Mouse (Mus musculus) MEL (cell line): ENCODE measurements at regions not wholly inside any gene's neighbourhood (a gene's known extent, or its start where the extent isn't known, plus 50 kb on each side); places are given as distances from the start of the nearest gene placed in this dataset.

Source experiments
- BHLHE40 ChIP-seq: IDR thresholded peaks from 2 replicates; pipeline ENCODE4 v1.6.1; 2012; ENCODE audit warnings: low read depth, mild to moderate bottlenecking, inconsistent platforms, low read length, improper control_type of control experiment, borderline replicate concordance
- CHD2 ChIP-seq: IDR thresholded peaks from 2 replicates; pipeline ENCODE4 v1.6.1; 2011; ENCODE audit warnings: low read length, improper control_type of control experiment
- CTCF ChIP-seq, 3 experiments: IDR thresholded peaks in 2 of 3; conservative IDR thresholded peaks in 1 of 3; 2 replicates each; pipeline ENCODE4 v1.5.1; 2011 to 2012; ENCODE audit warnings: low read length in 3 of 3, low read depth in 2 of 3, mild to moderate bottlenecking in 2 of 3, improper control_type of control experiment in 1 of 3, inconsistent platforms in 1 of 3, mixed read lengths in 1 of 3, moderate library complexity in 1 of 3; ENCODE audit not compliant: control insufficient read depth in 1 of 3, insufficient read depth in 1 of 3, poor library complexity in 1 of 3, severe bottlenecking in 1 of 3
- EP300 ChIP-seq, 2 experiments: IDR thresholded peaks; 2 replicates each; pipeline ENCODE4 v1.6.1; 2011; ENCODE audit warnings: improper control_type of control experiment in 2 of 2, low read length in 2 of 2, low read depth in 1 of 2, mild to moderate bottlenecking in 1 of 2
- KAT2A ChIP-seq: conservative IDR thresholded peaks from 2 replicates; pipeline ENCODE4 v1.6.1; 2012; ENCODE audit warnings: low read depth, low read length, improper control_type of control experiment, inconsistent platforms
- MAX ChIP-seq: IDR thresholded peaks from 2 replicates; pipeline ENCODE4 v1.6.1; 2011; ENCODE audit warnings: low read length, improper control_type of control experiment
- POLR2A ChIP-seq, 2 experiments: IDR thresholded peaks; 2 replicates each; pipeline ENCODE4 v1.6.1; 2011 to 2012; ENCODE audit warnings: low read length in 2 of 2, mild to moderate bottlenecking in 2 of 2, control low read depth in 1 of 2, improper control_type of control experiment in 1 of 2, low read depth in 1 of 2, moderate library complexity in 1 of 2; ENCODE audit not compliant: control insufficient read depth in 1 of 2, insufficient read depth in 1 of 2, poor library complexity in 1 of 2
- POLR2AphosphoS2 ChIP-seq: IDR thresholded peaks from 2 replicates; pipeline ENCODE4 v1.6.1; 2011; ENCODE audit warnings: low read length, improper control_type of control experiment
- SMC3 ChIP-seq: IDR thresholded peaks from 2 replicates; pipeline ENCODE4 v1.6.1; 2011; ENCODE audit warnings: low read depth, low read length, improper control_type of control experiment
- TCF12 ChIP-seq: IDR thresholded peaks from 2 replicates; pipeline ENCODE4 v1.6.1; 2014; ENCODE audit warnings: low read depth, mild to moderate bottlenecking, inconsistent platforms, low read length, improper control_type of control experiment, moderate library complexity
- UBTF ChIP-seq: IDR thresholded peaks from 2 replicates; pipeline ENCODE4 v1.6.1; 2012; ENCODE audit warnings: low read depth, mild to moderate bottlenecking, inconsistent platforms, low read length, improper control_type of control experiment, moderate library complexity, borderline replicate concordance; ENCODE audit not compliant: insufficient read depth
- USF1 ChIP-seq: IDR thresholded peaks from 2 replicates; pipeline ENCODE4 v1.6.1; 2014; ENCODE audit warnings: low read depth, mild to moderate bottlenecking, inconsistent platforms, low read length, improper control_type of control experiment, moderate library complexity
- USF2 ChIP-seq, 2 experiments: IDR thresholded peaks; 2 replicates each; pipeline ENCODE4 v1.6.1; 2011 to 2012; ENCODE audit warnings: improper control_type of control experiment in 2 of 2, low read length in 2 of 2, borderline replicate concordance in 1 of 2, inconsistent platforms in 1 of 2, low read depth in 1 of 2, mild to moderate bottlenecking in 1 of 2; ENCODE audit not compliant: insufficient read depth in 1 of 2
- ZC3H11A ChIP-seq: IDR thresholded peaks from 2 replicates; pipeline ENCODE4 v1.6.1; 2012; ENCODE audit warnings: low read depth, mild to moderate bottlenecking, inconsistent platforms, low read length, improper control_type of control experiment

DNA sequence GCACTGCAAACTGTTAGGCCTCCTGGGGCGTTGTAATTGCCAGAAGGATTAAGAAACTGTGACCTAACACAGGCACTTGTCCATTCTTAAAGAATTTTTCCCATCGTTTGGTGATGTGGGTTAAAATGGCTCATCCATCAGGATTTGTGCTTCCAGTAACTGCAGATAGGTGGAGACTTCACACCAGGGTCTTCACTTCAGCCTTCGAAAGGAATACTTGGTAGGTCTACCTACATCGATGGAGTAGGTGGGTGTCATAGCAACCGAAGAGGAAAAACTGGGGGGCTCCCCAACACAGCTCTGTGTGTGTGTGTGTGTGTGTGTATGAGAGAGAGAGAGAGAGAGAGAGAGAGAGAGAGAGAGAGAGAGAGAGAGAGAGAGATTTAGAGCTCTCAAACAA, 126.3 kb upstream of the Zfp706 start:
- TF ChIP-seq UBTF (no peak), ZC3H11A (no peak), CTCF (IDR thresholded peaks at IDR 0.05 in 2 of 3, conservative IDR thresholded peaks at IDR 0.05 in 1 of 3; ENCODE audit: control insufficient read depth in 1 of 3, insufficient read depth in 1 of 3, low read depth in 2 of 3, low read length in 3 of 3, poor library complexity in 1 of 3, severe bottlenecking in 1 of 3) (peak in 1 of 3 experiments; percentile 0; a peak in 1 of 6 replicates), BHLHE40 (no peak), USF1 (no peak), POLR2A (IDR thresholded peaks at IDR 0.05; ENCODE audit: control insufficient read depth in 1 of 2, insufficient read depth in 1 of 2, low read depth in 1 of 2, low read length in 2 of 2, poor library complexity in 1 of 2) (no peak), USF2 (IDR thresholded peaks at IDR 0.05; ENCODE audit: borderline replicate concordance in 1 of 2, insufficient read depth in 1 of 2, low read depth in 1 of 2, low read length in 2 of 2) (no peak), EP300 (IDR thresholded peaks at IDR 0.05; ENCODE audit: low read depth in 1 of 2, low read length in 2 of 2) (no peak), KAT2A (no peak), SMC3 (no peak), CHD2 (no peak), TCF12 (no peak), MAX (no peak), POLR2AphosphoS2 (no peak)
